Mouse (Mus musculus): ENCODE measurements around the gene Mad1l1.
"Not testable (repeated sequence)": the region's sequence is repeated elsewhere in the genome, so short reads cannot be mapped to it uniquely, and the experiment has no call there.

Gene Mad1l1

GRCm38 (mm10) chr5:140321042-140321755 lies at the start of gene Mad1l1, which contains the start of gene Nudt1:
Gene Mad1l1 (minus strand): TSS chr5:140321552.
Gene Nudt1 (plus strand): TSS chr5:140321656.
- peak; percentile 94 for DNase-seq

GRCm38 (mm10) chr5:140370446-140371254 lies 49.3 kb upstream of the Mad1l1 start:
- DNase-seq = no peak

DNA sequence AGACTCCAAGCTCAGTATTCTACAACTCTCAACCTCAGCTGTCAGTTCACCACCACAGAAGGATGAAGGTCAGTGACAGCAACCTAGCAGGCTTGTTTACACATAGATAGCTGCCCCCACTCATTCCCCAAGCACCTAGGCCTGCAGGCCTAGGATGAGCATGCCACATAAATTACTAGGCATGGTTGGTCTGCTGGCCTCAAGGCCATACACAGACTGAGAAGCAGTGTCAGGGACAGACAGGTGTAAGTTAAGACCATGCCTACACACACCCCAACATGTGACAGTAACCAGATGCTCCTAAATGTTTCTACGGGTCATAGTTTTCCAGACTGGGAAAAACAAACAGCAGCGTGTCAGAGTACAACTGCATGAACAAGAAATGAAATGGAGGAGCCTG lies 48.1 kb upstream of the Mad1l1 start:
- no peak for DNase-seq

GRCm38 (mm10) chr5:140368926-140369325 lies 47.6 kb upstream of the Mad1l1 start:
- no peak for DNase-seq

- DNase-seq = not testable (repeated sequence)
Measured at GRCm38 (mm10) chr5:140368126-140368525, 46.8 kb upstream of the Mad1l1 start.

DNA sequence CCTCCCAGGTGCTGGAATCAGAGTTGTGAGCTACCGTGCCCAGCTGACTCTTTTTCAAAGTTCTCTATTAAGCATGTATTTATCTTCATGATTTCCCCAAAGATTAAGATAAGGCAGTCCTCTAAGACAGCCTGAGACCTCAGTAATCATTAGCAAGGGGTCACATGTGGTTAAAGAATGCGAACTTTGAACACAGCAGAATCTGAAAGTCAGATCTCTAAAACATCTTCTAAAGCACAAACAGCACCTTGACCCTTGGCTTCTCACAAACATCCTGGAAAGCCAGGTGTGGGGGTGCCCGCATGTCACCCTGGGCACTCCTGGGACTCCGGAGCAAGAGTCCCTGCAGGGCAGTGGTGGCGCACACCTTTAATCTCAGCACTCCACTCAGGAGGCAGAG lies 43.1 kb upstream of the Mad1l1 start:
- DNase-seq = no peak

DNA sequence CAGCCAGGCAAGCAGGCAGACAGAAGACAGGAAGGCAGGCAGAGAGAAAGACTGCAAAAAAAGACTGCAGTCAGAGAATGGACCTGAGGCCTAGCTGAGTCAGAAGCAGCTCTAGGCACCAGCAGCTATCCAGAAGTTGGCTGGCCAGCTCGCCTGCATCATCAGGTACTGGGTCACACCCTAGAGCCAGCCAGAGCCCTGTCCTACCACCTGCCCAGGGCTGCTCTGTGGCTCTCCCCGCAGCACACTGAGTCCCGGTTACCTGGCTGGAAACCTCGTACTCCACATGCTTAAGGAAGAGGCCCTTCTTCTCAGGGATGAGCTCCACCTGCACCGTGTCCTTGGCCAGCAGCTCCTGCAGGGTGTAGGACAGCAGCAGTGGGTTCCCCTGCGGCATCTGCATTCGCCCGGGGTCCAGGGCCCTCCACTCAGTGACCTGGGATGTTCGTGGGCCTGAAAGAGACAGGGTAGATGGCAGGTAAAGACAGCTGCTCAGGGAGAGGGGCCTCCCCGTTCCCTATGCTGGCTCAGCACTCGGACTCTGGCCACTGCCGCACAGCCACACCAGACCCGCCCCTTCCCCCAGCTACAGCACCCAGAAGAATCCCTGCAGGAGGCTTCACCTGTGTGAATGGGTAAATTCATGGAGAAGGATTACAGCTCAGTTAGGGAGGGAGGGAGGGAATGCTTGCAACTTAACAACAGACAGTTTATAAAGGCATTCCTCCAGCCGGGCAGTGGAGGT lies 38.8 kb upstream of the Mad1l1 start:
- no peak for DNase-seq

DNA sequence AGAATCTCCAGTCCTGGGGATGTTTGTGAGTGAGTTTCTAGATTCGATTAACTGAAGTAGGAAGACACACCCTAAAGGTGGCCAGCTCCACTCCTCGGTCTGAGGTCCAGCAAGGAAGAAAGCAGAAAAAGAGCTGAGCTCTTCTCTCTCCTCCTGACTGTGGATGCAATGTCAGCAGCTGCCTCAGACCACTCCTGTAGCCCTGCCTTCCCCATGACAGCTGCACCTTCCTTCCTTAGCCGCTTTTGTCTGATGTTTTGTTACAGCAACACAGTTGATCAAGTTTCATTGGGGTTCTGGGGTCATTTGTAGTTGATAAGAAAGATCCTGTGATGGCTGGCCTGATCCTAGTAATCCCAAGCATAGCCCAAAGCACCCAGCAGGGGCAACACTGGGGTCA lies 36.1 kb upstream of the Mad1l1 start:
- no peak for DNase-seq

DNA sequence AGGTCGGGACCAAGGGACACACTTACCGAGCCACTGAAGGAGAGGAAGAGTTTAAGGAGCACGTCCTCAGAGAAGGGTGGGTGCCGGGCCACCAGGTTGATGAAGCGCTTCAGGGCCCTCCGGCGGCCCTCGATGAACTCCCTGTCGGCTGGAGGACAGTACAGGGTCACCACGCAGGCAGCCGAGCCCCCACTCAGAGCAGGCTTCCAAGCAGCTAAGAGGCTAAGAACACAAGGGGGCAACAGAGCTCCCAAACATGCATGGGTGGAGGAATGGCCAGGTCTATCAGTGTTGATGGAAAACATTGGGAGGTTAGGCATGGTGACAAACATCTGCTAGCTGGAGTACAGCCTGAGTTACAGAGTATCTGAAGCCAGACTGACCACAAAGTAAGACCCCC lies 34.6 kb upstream of the Mad1l1 start:
- no peak for DNase-seq

DNA sequence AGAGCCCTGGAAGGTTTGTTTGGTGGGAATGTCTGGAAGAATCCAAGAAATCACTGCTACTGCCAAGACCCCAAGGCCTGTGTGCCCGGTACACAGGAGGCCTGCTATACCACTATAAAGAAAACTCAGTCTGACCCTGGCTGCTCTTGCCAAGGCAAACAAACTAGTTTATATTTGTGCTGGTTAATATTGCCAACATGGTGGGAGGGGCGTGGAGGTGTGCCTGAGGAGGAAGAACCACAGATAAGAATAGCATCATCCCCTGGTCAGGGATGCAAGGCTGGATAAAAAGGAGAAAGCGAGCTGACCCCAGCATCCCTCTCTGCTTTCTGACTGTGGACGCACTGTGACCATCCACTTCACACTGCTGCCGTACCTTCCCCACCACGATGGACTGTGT lies 31.0 kb upstream of the Mad1l1 start:
- no peak for DNase-seq

DNA sequence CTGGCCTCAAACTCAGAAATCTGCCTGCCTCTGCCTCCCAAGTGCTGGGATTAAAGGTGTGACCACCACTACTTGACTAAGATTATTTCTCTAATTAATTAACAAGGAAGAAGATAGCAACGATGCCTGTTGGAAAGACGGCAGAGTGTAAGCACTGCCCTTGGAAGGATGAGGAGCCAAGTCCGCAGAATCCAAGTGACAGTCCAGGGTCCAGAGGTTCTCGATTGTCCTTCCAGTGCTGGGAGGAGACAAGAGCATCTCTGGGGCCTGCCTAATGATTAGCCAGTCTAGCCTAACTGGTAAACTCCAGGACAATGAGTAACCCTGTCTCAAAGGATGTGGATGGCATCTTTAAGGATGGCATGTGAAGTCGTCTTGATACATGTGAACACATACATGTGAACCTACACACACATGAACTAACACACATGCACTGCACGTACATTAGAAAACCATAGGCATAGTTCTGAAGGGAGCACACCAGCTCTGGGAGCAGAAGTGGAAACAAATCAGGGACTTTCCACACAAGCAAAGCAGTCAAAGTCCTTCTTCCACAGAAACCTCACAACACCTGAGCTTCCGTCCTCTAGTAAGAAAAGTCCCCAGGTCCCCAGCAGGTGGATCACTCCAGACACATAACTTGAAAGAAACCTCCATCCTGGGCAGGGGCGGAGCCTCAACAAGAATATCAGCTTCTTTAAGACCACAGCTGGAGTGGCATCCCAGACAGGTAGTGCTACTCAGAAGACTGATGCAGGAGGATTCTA lies 29.6 kb upstream of the Mad1l1 start:
- DNase-seq = no peak

GRCm38 (mm10) chr5:140349882-140350281 lies 28.5 kb upstream of the Mad1l1 start:
- no peak for DNase-seq

DNA sequence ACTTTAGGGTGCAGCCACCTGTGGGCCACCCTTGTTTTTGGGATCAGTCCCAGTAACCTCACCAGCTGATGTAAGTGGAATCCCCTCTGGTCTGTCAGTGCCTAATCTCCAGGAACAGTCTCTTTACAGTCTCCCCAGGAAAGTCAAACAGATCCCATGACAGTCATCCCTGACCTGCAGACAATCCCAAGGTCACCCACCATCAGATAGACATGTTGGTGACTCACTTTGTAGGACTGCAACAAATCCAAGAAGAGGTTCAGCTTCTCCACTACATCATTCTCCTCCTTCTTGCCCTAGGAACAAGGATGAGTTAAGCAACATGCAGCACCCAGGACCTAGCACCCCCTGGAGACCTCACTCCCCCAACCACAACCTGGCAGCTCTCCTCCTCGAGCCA lies 24.7 kb upstream of the Mad1l1 start:
- no peak for DNase-seq

DNA sequence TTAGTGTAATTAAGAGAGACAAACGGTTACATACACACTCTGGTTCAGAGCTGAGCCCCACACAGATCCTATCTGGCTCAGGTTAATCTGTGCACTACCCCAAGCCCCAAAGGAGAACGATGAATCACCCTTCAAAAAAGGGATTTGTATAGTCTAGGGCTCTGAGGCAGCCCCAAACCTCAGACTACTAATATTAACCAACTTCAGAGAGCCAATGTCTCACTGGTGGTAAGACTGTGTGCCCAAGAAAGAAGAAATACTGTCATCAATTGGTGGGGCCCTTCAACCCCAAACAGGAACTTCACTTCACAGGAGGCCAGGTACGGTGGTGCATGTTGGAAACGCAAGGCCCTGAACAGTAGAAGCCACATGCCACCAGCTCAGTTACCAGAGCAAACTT lies 23.9 kb upstream of the Mad1l1 start:
- DNase-seq = no peak

DNA sequence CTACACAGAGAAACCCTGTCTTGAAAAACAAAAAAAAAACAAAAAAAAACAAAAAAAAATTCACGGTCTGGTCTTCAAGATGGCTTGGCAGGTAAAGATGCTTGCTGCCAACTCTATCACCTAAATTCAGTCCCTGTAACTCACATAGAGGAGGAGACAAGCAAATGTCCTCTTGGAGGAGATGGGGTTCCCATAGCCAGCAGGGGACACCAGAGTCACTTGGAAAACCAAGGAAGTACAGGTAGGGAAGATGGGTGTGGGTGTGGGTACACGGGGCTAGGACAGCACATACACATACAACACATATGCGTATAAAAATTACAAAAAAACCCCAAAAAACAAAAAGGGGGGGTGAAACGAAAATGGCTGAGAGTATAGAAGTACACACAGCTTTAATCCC lies 21.5 kb upstream of the Mad1l1 start:
- no peak for DNase-seq

DNA sequence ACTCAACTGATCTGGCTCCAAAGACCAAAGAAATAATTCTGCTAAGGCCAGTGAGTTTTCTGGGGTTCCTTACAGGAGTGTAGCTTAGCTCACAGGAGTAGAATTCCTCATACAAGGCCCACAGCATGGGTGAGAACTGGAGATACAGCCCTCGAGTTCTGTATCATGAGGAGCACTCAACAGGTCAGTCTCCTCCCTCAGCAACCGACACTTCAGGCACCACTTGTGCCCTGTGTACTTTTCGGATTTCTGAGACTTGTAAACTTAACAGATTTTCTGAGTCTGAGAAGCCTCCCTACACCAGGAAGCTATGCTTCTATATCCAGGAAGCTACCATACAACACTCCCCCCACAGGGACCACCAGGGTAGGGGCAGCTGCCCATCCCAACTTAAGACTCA lies 18.5 kb upstream of the Mad1l1 start:
- no peak for DNase-seq

- DNase-seq = no peak
Measured at GRCm38 (mm10) chr5:140338779-140339178, 17.4 kb upstream of the Mad1l1 start.

DNA sequence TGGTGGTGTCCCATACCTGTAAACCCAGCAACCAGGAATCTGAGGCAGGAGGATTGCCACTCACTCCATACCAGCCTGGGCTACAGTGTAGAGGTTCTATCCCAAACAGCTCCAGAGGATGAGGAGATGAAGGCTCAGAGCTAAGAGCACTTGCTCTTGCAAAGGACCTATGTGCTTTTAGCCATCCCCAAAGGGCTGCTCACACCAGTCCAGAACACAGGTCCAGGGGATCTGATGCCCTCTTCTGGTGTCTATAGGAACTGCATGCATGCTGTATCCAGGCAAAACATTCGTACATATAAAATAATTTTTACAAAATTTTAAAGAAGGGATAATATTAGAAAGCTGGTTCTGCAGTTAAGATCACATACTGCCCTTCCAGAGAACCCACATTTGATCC lies 15.3 kb upstream of the Mad1l1 start:
- DNase-seq = no peak

DNA sequence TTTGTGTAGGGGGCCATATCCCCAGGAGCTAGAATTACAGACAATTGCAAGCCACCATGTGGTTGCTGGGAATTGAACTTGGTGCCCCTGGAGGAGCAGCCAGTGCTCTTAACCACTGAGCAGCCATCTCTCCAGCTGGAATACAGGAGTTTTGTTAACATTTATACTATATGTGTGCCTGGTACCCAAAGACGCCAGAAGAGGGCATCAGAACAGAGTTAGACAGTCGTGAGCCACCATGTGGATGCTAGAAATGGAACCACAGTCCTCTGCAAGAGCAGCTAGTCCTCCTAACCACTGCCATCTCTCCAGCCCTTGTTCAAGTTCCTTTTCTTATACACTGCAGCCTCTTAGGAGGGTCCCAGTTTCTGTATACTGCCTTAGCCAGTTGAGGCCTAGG lies 12.3 kb upstream of the Mad1l1 start:
- no peak for DNase-seq

GRCm38 (mm10) chr5:140332519-140332918 lies 11.2 kb upstream of the Mad1l1 start:
- DNase-seq = no peak

GRCm38 (mm10) chr5:140331615-140332512 lies 10.5 kb upstream of the Mad1l1 start, which contains the start of gene Mrm2:
Gene Mrm2 (minus strand): TSS chr5:140331898.
- DNase-seq = peak; percentile 81

DNA sequence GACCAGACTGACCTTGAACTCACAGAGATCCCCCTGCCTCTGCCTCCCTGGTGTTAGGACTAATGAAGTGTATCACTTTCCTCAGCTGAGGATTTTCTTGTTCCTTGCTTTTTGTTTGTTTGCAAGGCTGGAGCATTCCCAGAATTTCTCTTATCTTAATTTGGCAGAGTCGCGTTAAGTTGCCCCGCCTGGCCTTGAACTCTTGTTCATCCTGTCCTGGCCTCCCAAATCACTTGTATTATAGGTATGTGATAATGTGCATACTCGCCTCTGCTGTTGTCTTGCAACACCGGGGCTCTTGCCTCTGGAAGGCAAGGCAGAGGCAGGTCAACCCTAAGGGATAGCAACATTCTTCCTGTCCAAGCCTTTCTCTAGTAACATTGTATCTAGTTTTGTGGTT lies 2.7 kb upstream of the Mad1l1 start:
- no peak for DNase-seq
